ENCODE assay signal across 8 mouse cellular contexts in the genomic region with DNA sequence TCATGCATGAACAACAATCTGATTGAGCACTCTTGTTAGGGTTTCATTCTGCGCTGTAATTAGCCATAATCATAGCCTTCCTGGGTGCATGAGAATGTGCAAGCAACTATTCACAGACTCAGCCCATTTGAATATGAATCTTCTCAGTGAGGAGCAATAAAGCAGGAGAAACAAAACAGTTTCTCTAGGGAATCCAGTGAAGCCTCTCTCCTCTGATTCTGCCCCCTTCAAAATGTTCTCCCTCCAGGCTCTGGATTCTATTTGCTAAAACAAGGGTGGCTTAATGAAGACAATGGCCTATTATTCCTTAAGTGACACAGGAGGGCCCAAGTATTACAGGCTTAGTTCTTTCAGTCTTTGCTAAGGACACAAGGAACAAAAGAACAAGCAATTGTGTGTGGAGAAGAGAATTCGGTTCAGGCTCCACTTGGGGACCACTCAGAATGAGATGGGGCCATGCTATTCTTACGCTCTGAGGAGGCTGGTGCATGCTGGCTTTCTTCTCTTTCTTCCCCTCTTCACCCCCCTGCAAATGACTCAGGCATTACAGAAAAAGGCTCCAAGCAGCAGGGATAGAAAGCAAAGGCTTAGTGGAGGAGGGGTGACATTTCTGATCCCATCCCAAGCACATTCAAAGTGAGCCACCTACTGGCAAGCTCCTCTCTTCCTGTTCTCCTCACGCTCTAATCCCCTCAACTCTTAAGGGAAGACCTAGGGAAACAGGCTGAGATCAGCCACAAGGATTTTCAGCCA.
DNase-seq lines count a peak whose midpoint lies in the region; ATAC-seq lines count a peak whose summit lies in the region.

No protein-coding gene starts in this region.

- no peaks in the 10 kb centered on the region for H3K36me3 ChIP-seq in hindbrain, embryonic 13.5 days

- no peak overlapping the region for H3K4me3 ChIP-seq in hindbrain, embryonic 13.5 days

- H3K9ac ChIP-seq in hindbrain, embryonic 13.5 days = 0 out of 2 replicates have a peak overlapping the region, but pooled peaks have one; percentile 1

- H3K4me1 ChIP-seq in hindbrain, embryonic 13.5 days (replicated peaks) = peaks cover 12% of the 10 kb centered on the region

- H3K4me2 ChIP-seq in hindbrain, embryonic 13.5 days = no peak overlapping the region

- ATAC-seq in frontal cortex, adult (ENCODE audit: low TSS enrichment) = peak; percentile 97
- peak; percentile 93 for ATAC-seq in hindbrain, embryonic 13.5 days (ENCODE audit: low FRiP score)

- H3K27ac ChIP-seq in hindbrain, embryonic 13.5 days = peak overlapping the region; percentile 89

- WGBS in hindbrain, embryonic 13.5 days = 7% methylated on average over 4 of the region's 4 CpGs

- no peaks in the 10 kb centered on the region for H3K9me3 ChIP-seq in hindbrain, embryonic 13.5 days

- peak; percentile 86 for DNase-seq in Muller cell, postnatal 12 days (ENCODE audit: inconsistent ontology term)
- DNase-seq in cerebellum, adult 8-10 months = peak; percentile 38
- peak; percentile 65 to 71 for DNase-seq in layer of hippocampus, postnatal 10 days (ENCODE audit: low spot score in 2 of 2)
- peak; percentile 66 for DNase-seq in lung, postnatal 36 days
- peak; percentile 82 for DNase-seq in right cerebral cortex, adult 18-20 months
- no peak for DNase-seq in spleen, postnatal 36 days (ENCODE audit: low spot score in 2 of 2)

- no peaks in the 10 kb centered on the region for H3K27me3 ChIP-seq in hindbrain, embryonic 13.5 days

Comparison
In these comparisons a context has a peak if more than half of its experiments do, and no peak if none do; other contexts are left out.
1. DNase-seq: peak in Muller cell, postnatal 12 days (single experiment), cerebellum, adult 8-10 months (single experiment), layer of hippocampus, postnatal 10 days (2 of 2), lung, postnatal 36 days (single experiment) and right cerebral cortex, adult 18-20 months (single experiment); none in spleen, postnatal 36 days (0 of 2).